Mouse (Mus musculus) testis, adult 2 months (tissue): Measurements from ENCODE around the gene Pnck.

Experiments used
- CTCF ChIP-seq: fragments of 200-500 bp; IDR thresholded peaks from 2 replicates; pipeline ENCODE4 v1.5.1; 2012; ENCODE audit warnings: low read depth, mild to moderate bottlenecking, inconsistent platforms, low read length, moderate library complexity; ENCODE audit not compliant: control insufficient read depth, insufficient read depth, insufficient replicate concordance
- POLR2A ChIP-seq: fragments of 200-500 bp; IDR thresholded peaks from 2 replicates; pipeline ENCODE4 v1.6.1; 2012; ENCODE audit warnings: low read depth, mild to moderate bottlenecking, inconsistent platforms, low read length, moderate library complexity; ENCODE audit not compliant: control insufficient read depth

DNA sequence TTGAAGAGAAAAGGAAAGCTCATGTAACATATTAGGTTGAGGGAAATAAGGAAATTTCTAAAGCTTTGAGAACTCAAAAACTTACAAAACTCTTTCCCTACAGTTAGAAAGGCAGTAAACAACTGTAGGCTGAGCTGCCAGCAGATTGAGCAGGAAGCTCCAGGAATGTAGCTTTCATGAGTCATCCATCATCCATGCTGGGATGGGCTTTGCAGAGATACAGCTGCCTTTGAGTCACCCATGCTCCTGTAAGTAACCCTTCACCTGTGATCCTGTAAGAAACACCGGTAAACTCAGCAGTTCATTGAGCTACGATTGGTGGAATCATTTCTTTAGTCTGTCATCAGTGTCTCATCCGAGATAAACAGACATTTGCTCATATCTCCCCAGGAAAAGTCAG lies 9.0 kb downstream of the Pnck start:
- TF ChIP-seq CTCF (no peak), POLR2A (no peak)
